Comparison of ENCODE assay signal across 9 mouse cellular contexts in genomic region chr13:34462808-34463511, GRCm38 (mm10).
DNase-seq lines count a peak whose midpoint lies in the region; ATAC-seq and TF ChIP-seq lines count a peak whose summit lies in the region.
"Had no signal": no experiment of that assay in that cellular context is flagged by ENCODE, and none has a peak within 500 bp of the region (broad histone marks: within the 10 kb centered on the region; RNA-seq: fewer than 3 reads in every experiment).

No protein-coding gene starts in this region.

- no peak overlapping the region for H3K9ac ChIP-seq in forebrain, embryonic 12.5 days
- no peak overlapping the region for H3K9ac ChIP-seq in forebrain, embryonic 11.5 days (ENCODE audit: low read length)
- H3K9ac ChIP-seq in stomach, embryonic 15.5 days = no peak overlapping the region
- H3K9ac ChIP-seq: midbrain, embryonic 12.5 days had no signal

- H3K27me3 ChIP-seq in forebrain, embryonic 12.5 days = no peaks in the 10 kb centered on the region
- no peaks in the 10 kb centered on the region for H3K27me3 ChIP-seq in forebrain, embryonic 11.5 days (ENCODE audit: control insufficient read depth, insufficient read depth, low read length)
- no peaks in the 10 kb centered on the region for H3K27me3 ChIP-seq in stomach, embryonic 15.5 days (replicated peaks)
- H3K27me3 ChIP-seq: midbrain, embryonic 12.5 days had no signal

- H3K4me2 ChIP-seq in forebrain, embryonic 12.5 days = no peak overlapping the region
- no peak overlapping the region for H3K4me2 ChIP-seq in forebrain, embryonic 11.5 days (ENCODE audit: low read depth, low read length, severe bottlenecking)
- no peak overlapping the region for H3K4me2 ChIP-seq in stomach, embryonic 15.5 days
- H3K4me2 ChIP-seq: midbrain, embryonic 12.5 days had no signal

- DNase-seq in forebrain, embryonic 11.5 days (ENCODE audit: low spot score) = no peak
- DNase-seq in lung, postnatal 10 days = peak; percentile 5
- no peak for DNase-seq in lung, adult 2 months
- peak; percentile 26 for DNase-seq in kidney, postnatal 10 days
- DNase-seq in urinary bladder, postnatal 25 days (ENCODE audit: low spot score) = no peak
- no peak for DNase-seq in thymus, postnatal 0 days (ENCODE audit: low spot score)

- no peak for TF ChIP-seq CTCF in lung, adult 2 months (IDR thresholded peaks at IDR 0.05; ENCODE audit: insufficient read depth, low read length)

- H3K4me3 ChIP-seq in forebrain, embryonic 12.5 days (replicated peaks) = no peak overlapping the region
- no peak overlapping the region for H3K4me3 ChIP-seq in forebrain, embryonic 11.5 days (ENCODE audit: low read depth, low read length)
- no peak overlapping the region for H3K4me3 ChIP-seq in lung, adult 2 months (replicated peaks; ENCODE audit: extremely low read depth, low read depth, low read length)
- H3K4me3 ChIP-seq in stomach, embryonic 15.5 days (replicated peaks) = no peak overlapping the region
- H3K4me3 ChIP-seq: midbrain, embryonic 12.5 days had no signal

- peaks cover 13% of the 10 kb centered on the region for H3K4me1 ChIP-seq in forebrain, embryonic 12.5 days
- no peaks in the 10 kb centered on the region for H3K4me1 ChIP-seq in forebrain, embryonic 11.5 days (replicated peaks; ENCODE audit: control insufficient read depth, insufficient read depth, low read length)
- H3K4me1 ChIP-seq in lung, adult 2 months (ENCODE audit: control insufficient read depth, insufficient read depth, low read length) = no peaks in the 10 kb centered on the region
- H3K4me1 ChIP-seq in stomach, embryonic 15.5 days = peaks cover 10% of the 10 kb centered on the region; the same call in 1 of the 2 replicates

- 0 out of 2 replicates have a peak overlapping the region, but pooled peaks have one; percentile 19 for H3K27ac ChIP-seq in forebrain, embryonic 12.5 days
- H3K27ac ChIP-seq in forebrain, embryonic 11.5 days (ENCODE audit: low read depth, low read length) = no peak overlapping the region
- H3K27ac ChIP-seq in stomach, embryonic 15.5 days = peak overlapping the region; percentile 35; the same call in 1 of the 2 replicates
- H3K27ac ChIP-seq: midbrain, embryonic 12.5 days had no signal

- 45% methylated on average over 2 of the region's 2 CpGs for WGBS in forebrain, embryonic 12.5 days
- WGBS in forebrain, embryonic 11.5 days = 63% methylated on average over 2 of the region's 2 CpGs
- 21% methylated on average over 2 of the region's 2 CpGs for WGBS in lung, adult 2 months
- 31% methylated on average over 2 of the region's 2 CpGs for WGBS in stomach, embryonic 15.5 days

- no peak for TF ChIP-seq POLR2A in lung, adult 2 months (IDR thresholded peaks at IDR 0.05; ENCODE audit: borderline replicate concordance, extremely low read depth, low read depth, low read length)

- H3K9me3 ChIP-seq in forebrain, embryonic 12.5 days = no peaks in the 10 kb centered on the region
- H3K9me3 ChIP-seq in forebrain, embryonic 11.5 days (ENCODE audit: control insufficient read depth, low read length) = no peaks in the 10 kb centered on the region
- no peaks in the 10 kb centered on the region for H3K9me3 ChIP-seq in stomach, embryonic 15.5 days
- H3K9me3 ChIP-seq: midbrain, embryonic 12.5 days had no signal

- no peaks in the 10 kb centered on the region for H3K36me3 ChIP-seq in forebrain, embryonic 12.5 days (replicated peaks)
- H3K36me3 ChIP-seq in forebrain, embryonic 11.5 days (ENCODE audit: control insufficient read depth, insufficient read depth, low read length) = no peaks in the 10 kb centered on the region
- no peaks in the 10 kb centered on the region for H3K36me3 ChIP-seq in stomach, embryonic 15.5 days
- H3K36me3 ChIP-seq: midbrain, embryonic 12.5 days had no signal

- no peak; the same call in 1 of the 2 replicates for ATAC-seq in forebrain, embryonic 12.5 days (ENCODE audit: low FRiP score)
- no peak for ATAC-seq in forebrain, embryonic 11.5 days (replicated peaks; ENCODE audit: low FRiP score)
- peak; percentile 77 for ATAC-seq in stomach, embryonic 15.5 days (ENCODE audit: insufficient read depth, low FRiP score, low read depth)

Comparison
In these comparisons a context has a peak if more than half of its experiments do, and no peak if none do; other contexts are left out.
1. DNase-seq: peak in lung, postnatal 10 days (single experiment) and kidney, postnatal 10 days (single experiment); none in forebrain, embryonic 11.5 days (single experiment), lung, adult 2 months (single experiment), urinary bladder, postnatal 25 days (single experiment) and thymus, postnatal 0 days (single experiment).